Mouse (Mus musculus) bone marrow macrophage, adult 2 months (primary cell): Measurements from ENCODE around the gene Npm1. TPM values are rescaled to one million over a fixed set of nuclear protein-coding genes. Genes with fewer than 3 reads are reported as not detected.

Experiments used
- H3K27ac ChIP-seq: 2 replicates; pipeline ENCODE4 v1.5.1; 2012; ENCODE audit warnings: low read depth, low read length; ENCODE audit not compliant: insufficient read depth
- H3K4me1 ChIP-seq: 2 replicates; pipeline ENCODE4 v1.6.1; 2012; ENCODE audit warnings: low read length; ENCODE audit not compliant: control insufficient read depth, insufficient read depth
- H3K4me3 ChIP-seq: 2 replicates; pipeline ENCODE4 v1.5.1; 2012; ENCODE audit warnings: mild to moderate bottlenecking, low read length, moderate library complexity; ENCODE audit not compliant: insufficient read depth
- CTCF ChIP-seq: IDR thresholded peaks from 2 replicates; pipeline ENCODE4 v1.5.1; 2012; ENCODE audit warnings: low read depth, mild to moderate bottlenecking, low read length, moderate library complexity
- POLR2A ChIP-seq: IDR thresholded peaks from 2 replicates; pipeline ENCODE4 v1.6.1; 2012; ENCODE audit warnings: mild to moderate bottlenecking, low read depth, low read length, borderline replicate concordance
- polyA plus RNA-seq: library from polyadenylated mRNA; stranded (reverse); fragments of >200 nt; gene quantifications from 2 replicates; pipeline ENCODE4 v1.2.4, GENCODE M21; 2012; ENCODE audit not compliant: missing spikeins, insufficient read depth, insufficient read length

The Npm1 gene
- polyA plus RNA-seq, 1 experiment, result 687 TPM

DNA sequence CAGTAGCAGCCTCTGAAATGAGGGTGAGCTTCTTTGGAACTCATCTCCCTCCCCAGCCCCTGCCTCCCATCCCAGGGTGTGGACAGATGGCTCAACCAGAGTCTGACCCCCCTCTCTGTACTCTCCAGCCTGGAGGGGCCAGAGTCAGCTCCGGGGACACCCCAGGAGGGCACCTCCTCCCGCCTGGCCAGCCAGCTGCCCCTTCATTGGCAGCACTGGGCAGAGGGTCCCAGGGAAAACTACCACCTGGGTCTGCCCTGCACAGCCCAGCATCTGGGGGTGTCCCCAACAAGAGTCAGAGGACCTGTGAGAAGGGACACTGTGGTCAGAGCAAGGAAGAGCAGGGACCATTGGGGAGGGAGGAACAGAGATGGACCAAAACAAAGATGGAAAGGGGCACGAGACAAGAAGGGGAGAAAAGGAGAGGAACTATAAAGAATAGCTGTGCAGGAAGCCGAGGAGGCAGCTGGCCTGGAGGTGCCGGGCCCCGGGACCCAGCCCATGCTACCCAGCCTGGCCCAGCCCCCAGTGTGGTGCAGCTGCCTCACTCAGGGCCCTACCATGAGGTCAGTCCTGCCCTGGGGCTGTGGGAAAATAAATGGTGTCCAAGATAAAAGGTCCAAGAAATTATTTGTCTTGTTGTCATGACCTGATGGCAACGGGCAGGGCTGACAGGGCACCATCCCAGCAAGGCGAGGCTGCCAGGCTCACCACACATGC, 30.2 kb downstream of the Npm1 start:
- TF ChIP-seq CTCF (no peak), POLR2A (no peak)
- H3K4me3 ChIP-seq, result no peak overlapping the region
- no peak overlapping the region for H3K27ac ChIP-seq
- H3K4me1 ChIP-seq, result no peaks in the 10 kb centered on the region

DNA sequence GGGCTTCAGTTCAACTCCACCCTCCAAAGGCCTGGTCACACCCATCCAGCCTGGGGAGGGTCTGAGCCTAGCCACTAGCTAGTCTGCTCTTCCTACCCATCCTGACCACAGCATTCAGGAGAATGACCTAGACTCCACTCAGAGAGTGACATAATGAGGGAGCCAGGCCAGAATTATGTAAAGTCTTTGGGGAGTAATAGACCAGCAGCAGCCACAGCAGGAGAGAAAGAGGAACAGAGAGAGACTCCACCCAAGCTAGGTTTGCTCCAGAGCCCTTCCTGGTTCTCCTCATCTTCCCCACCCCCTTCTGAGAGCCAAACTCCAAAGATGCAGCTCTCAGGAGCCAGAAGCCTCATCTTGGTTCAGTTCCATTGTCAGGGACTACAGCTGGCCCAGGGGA, 35.9 kb downstream of the Npm1 start:
- TF ChIP-seq CTCF (no peak), POLR2A (no peak)
- Histone ChIP-seq H3K27ac (no peak overlapping the region), H3K4me3 (no peak overlapping the region), H3K4me1 (peaks cover 4% of the 10 kb centered on the region)

DNA sequence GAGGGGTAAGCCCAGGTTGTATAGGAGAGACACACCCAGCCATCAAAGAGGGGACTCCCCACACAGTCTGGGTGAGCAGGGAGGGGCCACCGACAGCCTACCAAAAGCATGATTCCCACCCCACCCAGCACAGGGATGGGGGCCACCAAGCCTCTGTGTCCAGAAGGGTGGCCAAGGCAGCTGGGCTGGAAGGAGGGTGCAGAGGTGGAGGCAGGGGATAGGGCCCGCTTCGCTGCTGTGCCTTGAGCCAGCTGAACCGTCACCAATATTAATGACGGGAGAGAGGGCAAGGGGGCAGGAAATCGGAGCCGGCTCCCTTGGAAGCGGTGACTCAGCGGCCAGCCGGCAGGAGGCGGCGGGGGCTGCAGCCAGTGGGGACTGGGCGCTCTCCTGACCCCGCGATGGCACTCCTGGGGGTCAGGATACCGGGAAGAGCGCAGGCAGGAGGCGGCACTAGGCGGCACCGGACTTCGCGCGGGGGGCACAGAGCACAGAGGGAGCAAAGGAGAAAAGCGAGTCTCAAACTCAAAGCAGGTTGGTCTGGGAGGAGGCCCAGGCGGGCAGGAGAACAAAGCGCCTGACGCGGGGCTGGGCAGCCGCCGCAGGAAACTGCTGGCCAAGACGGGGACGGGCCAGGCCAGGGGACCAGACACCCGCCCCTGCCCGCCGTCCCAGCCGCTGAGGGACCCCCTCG, 40.3 kb downstream of the Npm1 start:
- TF ChIP-seq POLR2A (no peak), CTCF (no peak)
- no peak overlapping the region for H3K4me3 ChIP-seq
- peaks cover 4% of the 10 kb centered on the region for H3K4me1 ChIP-seq
- no peak overlapping the region for H3K27ac ChIP-seq

DNA sequence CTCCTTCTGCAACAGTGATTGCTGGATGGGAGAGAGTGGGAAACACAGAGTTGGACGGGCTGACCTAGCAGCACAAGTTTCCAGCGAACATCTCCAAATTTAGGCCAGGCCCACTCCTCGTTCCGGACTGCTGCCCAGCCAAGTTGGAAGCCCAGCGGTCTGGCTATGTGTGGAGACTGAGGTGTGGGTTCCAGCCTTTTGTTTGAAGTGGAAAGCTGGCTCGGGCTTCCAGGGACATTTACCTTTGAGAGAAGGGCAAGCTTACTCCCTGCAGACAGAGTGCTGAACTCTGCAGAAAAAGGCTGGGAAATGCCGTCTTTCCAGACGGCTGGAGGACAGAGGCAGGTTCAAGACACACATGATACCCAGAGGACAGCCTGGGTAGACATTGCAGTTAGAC, 43.5 kb downstream of the Npm1 start:
- Histone ChIP-seq H3K4me3 (no peak overlapping the region), H3K27ac (no peak overlapping the region), H3K4me1 (no peaks in the 10 kb centered on the region)
- TF ChIP-seq CTCF (no peak), POLR2A (no peak)

DNA sequence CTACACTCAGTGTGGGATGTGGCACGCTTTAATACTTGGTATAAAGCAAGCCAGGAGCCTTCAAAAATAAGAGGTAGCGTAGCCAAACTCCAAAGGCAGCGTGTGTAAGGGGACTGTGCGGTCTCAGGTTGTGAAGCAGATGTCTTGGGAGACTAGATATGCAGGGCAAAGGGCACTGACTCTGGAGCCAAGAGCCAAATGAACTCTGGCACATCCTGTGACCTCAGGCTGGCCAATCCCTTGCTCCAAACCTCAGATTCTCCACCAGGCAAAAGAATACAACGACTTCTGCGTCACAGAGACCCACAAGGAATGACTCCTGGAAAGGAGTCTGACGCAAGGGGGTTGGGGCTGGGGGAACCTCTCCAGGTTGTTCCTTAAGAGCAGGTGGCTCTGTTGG, 43.9 kb downstream of the Npm1 start:
- H3K4me3 ChIP-seq, result no peak overlapping the region
- H3K4me1 ChIP-seq, result no peaks in the 10 kb centered on the region
- TF ChIP-seq POLR2A (no peak), CTCF (no peak)
- H3K27ac ChIP-seq, result no peak overlapping the region

DNA sequence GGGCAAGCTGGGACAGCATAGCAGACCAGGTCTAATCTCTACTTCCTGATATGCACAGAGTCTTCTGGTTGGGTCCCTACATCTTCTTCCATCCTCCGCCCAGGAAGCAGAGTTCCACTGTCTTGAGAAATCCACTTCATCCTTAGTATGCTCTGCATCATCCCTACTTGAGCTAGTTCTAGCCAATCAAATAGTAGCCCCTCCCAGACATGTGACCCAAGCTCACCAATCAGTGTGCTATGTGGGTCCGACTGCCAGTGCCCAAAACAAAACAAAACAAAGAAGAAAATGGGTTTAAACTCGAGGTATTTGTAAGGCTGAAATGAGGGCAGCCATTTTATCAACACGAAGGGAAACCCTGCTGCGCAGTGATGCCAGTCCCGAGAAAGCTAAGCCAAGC, 44.5 kb downstream of the Npm1 start:
- no peaks in the 10 kb centered on the region for H3K4me1 ChIP-seq
- no peak overlapping the region for H3K27ac ChIP-seq
- TF ChIP-seq POLR2A, result no peak
- no peak for TF ChIP-seq CTCF
- H3K4me3 ChIP-seq, result no peak overlapping the region

DNA sequence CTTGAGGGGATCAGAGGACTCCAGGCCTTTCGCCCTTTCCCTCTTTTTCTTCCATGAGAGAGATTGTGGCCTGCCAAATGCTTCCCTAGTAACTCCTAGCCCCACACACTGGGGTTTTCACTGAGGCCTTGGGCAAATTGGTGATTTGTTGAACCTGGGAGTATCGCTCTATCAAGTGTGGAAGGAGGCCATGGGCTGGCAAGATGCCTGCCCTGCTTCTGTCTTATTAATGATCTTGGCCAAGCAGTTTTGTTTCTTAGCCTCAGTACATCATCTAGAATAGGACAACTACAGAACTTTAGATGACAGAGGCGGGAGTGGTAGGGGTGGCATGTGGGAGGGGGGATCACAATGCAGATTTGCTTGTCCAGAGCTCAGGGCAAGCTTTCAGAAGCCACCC, 47.2 kb downstream of the Npm1 start:
- no peak overlapping the region for H3K4me3 ChIP-seq
- TF ChIP-seq CTCF (no peak), POLR2A (no peak)

DNA sequence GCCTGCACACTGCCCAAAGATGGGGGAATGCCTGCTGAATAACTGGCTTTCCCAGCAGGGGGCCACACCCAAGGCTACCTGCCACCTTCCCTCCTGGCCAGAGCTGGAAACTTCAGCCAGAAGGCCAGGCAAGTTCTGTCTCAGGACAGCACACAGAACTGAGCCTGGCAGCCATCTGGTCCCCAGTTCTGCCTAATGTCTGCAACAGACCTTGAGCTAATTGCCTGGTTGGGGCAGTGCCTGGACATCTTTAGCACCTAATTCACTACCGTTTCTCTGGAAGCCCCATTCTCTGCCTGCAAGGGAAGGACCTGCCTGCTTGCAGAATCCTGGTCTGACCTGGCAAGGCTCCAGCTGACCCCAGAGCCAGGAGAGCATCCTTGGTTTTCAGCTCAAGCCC, 50.6 kb downstream of the Npm1 start:
- no peak for TF ChIP-seq CTCF
- no peak for TF ChIP-seq POLR2A
- no peak overlapping the region for H3K4me3 ChIP-seq
- H3K4me1 ChIP-seq, result no peaks in the 10 kb centered on the region
- H3K27ac ChIP-seq, result no peak overlapping the region

More for the DNA sequence above, 47.2 kb downstream of the Npm1 start:
- Histone ChIP-seq H3K27ac (no peak overlapping the region), H3K4me1 (no peaks in the 10 kb centered on the region)

DNA sequence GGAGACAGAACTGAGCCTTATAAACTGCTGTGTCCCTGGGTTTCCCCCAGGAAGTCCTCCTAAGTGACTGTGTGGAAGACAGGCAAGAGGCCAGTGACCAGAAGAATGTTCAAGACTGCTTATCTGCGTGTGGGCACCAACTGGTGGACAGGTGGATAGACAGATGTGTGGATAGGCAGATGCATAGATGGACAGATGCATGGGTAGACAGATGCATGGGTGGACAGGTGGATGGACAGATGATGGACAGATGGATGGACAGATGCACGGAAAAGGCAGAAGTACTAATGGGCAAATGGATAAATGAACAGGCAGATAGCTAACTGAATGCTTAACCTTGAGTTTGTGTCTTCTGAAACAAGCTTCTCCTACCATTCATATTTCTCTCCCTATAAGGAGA, 52.9 kb downstream of the Npm1 start:
- Histone ChIP-seq H3K27ac (no peak overlapping the region), H3K4me1 (no peaks in the 10 kb centered on the region), H3K4me3 (no peak overlapping the region)
- TF ChIP-seq POLR2A (no peak), CTCF (no peak)

DNA sequence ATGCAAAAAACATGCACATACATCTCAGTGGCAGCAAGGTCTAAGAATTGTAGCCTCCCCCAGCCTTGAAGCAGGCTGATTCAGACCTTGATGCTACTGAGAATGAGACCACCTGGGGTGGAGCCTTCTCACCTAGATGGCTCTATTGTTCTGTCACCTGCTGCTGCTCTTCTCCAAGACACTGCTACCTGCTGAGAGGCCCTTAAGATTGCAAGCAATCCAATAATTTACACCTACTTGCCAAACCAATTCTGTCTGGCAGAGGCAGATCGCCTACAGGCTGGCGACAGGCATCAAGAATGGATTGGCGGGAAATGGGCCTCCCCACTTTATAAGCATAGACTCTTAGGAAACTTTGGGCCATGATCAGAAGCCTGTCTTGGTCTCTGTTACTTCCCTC, 55.5 kb downstream of the Npm1 start:
- H3K4me3 ChIP-seq, result no peak overlapping the region
- H3K27ac ChIP-seq, result no peak overlapping the region
- no peak for TF ChIP-seq POLR2A
- TF ChIP-seq CTCF, result no peak
- no peaks in the 10 kb centered on the region for H3K4me1 ChIP-seq

DNA sequence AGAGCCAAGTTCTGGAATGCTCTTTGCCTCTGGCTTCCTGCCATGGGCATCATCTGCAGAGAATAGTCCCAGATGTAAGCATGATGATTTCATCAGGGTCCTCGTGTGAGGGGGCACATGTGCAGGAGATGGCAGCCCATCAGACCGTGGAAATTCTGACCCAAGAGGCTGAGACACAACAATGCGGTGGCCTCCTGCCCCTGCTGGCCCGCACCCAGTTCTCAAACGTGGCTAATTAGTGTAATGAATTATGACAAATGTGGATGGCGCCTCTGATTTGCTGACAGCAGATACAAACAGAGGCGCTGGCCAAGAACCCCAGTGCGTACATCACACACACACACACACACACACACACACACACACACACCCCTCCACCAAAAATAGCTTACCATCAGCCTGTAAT, 58.1 kb downstream of the Npm1 start:
- TF ChIP-seq POLR2A (no peak), CTCF (no peak)
- H3K27ac ChIP-seq, result no peak overlapping the region
- H3K4me3 ChIP-seq, result no peak overlapping the region
- no peaks in the 10 kb centered on the region for H3K4me1 ChIP-seq
